Mouse (Mus musculus) frontal cortex, adult 2 months (tissue): Measurements from ENCODE around the gene Acd. TPM values are rescaled to one million over a fixed set of nuclear protein-coding genes. Genes with fewer than 3 reads are reported as not detected.

ENCODE experiments used
- DNase-seq, 2 experiments: peaks; one replicate each; pipeline ENCODE4 v3.0.0; 2022; ENCODE audit warnings: low spot score in 1 of 2; ENCODE audit errors: extremely low spot score in 1 of 2
- polyA plus RNA-seq: library from polyadenylated mRNA; depleted of rRNA; stranded (reverse); fragments of >200 nt; gene quantifications from 2 replicates; pipeline ENCODE4 v1.2.3, GENCODE M21; 2012; rRNA removed

Acd gene
- polyA plus RNA-seq: 42.5 and 46.0 TPM in 2 replicates

- peak; percentile 87 to 97 for DNase-seq
Measured at GRCm38 (mm10) chr8:105700966-105701824, at the start of gene Acd, which contains the start of gene Pard6a. Gene Acd, minus strand, starts transcription at chr8:105701102. Gene Pard6a, plus strand, starts transcription at chr8:105701148.

GRCm38 (mm10) chr8:105750606-105751005 lies 49.7 kb upstream of the Acd start:
- DNase-seq: peak in 1 of 2 experiments; percentile 38

- DNase-seq: no peak
Measured at GRCm38 (mm10) chr8:105743301-105743700, 42.4 kb upstream of the Acd start.

GRCm38 (mm10) chr8:105739216-105739615 lies 38.3 kb upstream of the Acd start:
- DNase-seq: no peak

- DNase-seq: no peak
Measured at GRCm38 (mm10) chr8:105732186-105732585, 31.3 kb upstream of the Acd start.

- no peak for DNase-seq
Measured at GRCm38 (mm10) chr8:105727397-105728124, 26.7 kb upstream of the Acd start.

GRCm38 (mm10) chr8:105725726-105726125 lies 24.8 kb upstream of the Acd start:
- no peak for DNase-seq

GRCm38 (mm10) chr8:105722861-105723260 lies 22.0 kb upstream of the Acd start:
- DNase-seq: no peak

- no peak for DNase-seq
Measured at GRCm38 (mm10) chr8:105719637-105720036, 18.7 kb upstream of the Acd start.

- no peak for DNase-seq
Measured at GRCm38 (mm10) chr8:105716302-105716945, 15.5 kb upstream of the Acd start.

- no peak for DNase-seq
Measured at GRCm38 (mm10) chr8:105715042-105715441, 14.1 kb upstream of the Acd start.

GRCm38 (mm10) chr8:105714139-105714538 lies 13.2 kb upstream of the Acd start:
- DNase-seq: peak in 1 of 2 experiments; percentile 92

- DNase-seq: no peak
Measured at GRCm38 (mm10) chr8:105712286-105712685, 11.4 kb upstream of the Acd start.

GRCm38 (mm10) chr8:105709317-105709716 lies 8.4 kb upstream of the Acd start:
- no peak for DNase-seq

GRCm38 (mm10) chr8:105708675-105709074 lies 7.8 kb upstream of the Acd start:
- DNase-seq: no peak

- peak; percentile 88 to 95 for DNase-seq
Measured at GRCm38 (mm10) chr8:105707498-105708403, 6.8 kb upstream of the Acd start, which contains the start of the genes 4933405L10Rik and Enkd1. Gene 4933405L10Rik, plus strand, starts transcription at chr8:105707655. Gene Enkd1, minus strand, starts transcription at chr8:105708210.

- no peak for DNase-seq
Measured at GRCm38 (mm10) chr8:105706426-105706825, 5.5 kb upstream of the Acd start.

- no peak for DNase-seq
Measured at GRCm38 (mm10) chr8:105704955-105705354, 4.1 kb upstream of the Acd start.

GRCm38 (mm10) chr8:105704146-105704812 lies 3.4 kb upstream of the Acd start:
- no peak for DNase-seq
